Mouse (Mus musculus) layer of hippocampus, adult 9-11 months (tissue): ENCODE results near the gene Gltp.

Experiments used
- DNase-seq: peaks from one replicate; pipeline ENCODE4 v3.0.0; 2022

The Gltp gene

GRCm38 (mm10) chr5:114655721-114656120, 35.1 kb downstream of the Gltp start:
- DNase-seq: no peak

DNA sequence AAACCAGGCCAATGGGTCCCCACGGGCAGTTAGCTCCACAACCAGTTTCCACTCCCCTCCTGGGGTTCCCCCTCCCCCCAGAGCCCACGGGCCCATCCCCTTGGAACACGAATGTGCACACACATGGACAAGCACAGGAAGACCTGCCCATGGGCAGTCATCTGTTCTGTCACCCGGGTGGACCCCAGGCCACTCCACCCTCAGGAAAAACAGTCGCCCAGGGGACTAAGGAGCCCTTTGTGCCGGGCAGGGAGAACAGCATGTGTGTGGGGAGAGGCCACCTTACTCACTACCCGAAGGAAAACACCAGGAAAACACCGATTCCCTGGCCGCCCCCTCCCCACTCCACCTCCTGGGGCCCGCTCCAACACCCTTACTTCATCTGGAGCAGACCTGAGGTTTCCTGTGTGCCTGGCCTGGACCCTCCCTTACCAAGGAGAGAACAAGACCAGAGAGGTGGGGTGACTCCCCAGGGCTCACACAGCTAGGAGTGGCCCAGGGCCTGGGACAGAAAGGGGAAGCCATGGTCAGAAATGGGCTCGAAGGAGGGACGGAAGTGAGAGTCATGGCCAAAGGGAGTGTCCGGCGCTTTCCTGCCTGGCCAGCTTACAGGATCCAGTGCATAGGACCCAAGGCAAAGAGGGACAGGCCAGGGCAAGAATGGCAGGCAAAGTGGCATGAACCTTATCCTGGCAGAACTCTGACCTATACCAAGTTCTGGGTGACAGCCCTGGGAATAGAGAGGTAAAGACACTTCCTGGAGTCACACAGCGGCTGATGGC, 36.9 kb downstream of the Gltp start:
- DNase-seq: no peak

- no peak for DNase-seq
These were observed 39.3 kb downstream of the Gltp start for GRCm38 (mm10) chr5:114651449-114651848.

DNA sequence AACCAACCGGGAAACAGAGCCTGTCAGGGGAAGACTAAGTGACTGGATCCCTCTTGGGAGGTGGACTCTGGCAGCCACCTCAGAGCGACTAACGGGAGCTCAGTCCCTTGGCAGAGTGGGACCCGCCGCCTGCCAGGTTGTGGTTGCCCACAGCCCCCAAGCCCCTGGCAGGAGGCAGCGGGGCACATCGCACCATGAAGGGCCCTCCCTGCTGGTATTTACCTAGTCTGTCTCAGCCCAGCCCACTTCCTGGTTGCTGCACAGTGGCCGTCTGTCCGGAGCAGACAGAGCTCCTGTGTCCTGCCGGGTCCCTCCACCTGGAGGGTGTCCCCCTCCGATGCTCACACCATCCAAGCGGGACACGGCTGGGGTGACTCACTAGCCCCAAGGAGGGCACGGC, 39.8 kb downstream of the Gltp start:
- no peak for DNase-seq

GRCm38 (mm10) chr5:114648728-114649311, 42.0 kb downstream of the Gltp start:
- no peak for DNase-seq

DNA sequence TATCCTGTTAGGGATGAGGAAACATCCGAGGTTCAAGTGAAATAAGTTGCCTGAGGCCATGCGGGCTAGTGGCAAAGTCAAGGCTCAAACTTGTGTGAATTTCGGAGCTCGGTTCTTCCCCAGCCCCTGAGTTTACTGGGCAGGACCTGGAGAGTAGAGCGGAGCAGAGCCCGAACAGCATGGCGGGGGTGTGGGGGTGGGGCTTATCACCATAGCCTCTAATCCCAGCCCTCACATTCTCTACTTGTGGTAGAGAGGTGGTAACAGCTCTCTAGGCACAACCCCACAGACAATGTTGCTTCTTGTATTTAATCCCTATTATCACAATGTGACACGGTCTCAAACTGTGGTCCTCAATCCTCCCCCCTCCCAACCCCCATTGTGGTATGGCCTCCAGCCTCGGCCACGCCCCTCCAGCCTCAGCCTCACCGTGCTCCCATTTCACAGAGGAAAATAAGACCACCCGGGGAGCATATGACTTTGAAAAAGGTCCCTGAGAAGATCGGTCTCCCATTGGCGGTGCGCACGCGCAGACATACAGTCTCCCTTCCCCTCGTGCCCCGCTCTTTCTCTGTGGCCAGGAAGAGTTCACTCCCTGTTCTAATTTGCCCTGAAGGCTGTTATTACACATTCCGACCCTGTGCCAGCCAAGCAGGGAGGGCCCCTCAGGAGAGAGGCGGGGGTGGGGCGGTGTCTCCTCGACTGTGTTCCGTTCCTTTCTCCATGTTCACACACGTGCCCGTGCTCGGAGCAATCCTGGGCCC, 43.4 kb downstream of the Gltp start:
- DNase-seq: no peak

GRCm38 (mm10) chr5:114645916-114646315, 44.9 kb downstream of the Gltp start:
- DNase-seq: no peak

DNA sequence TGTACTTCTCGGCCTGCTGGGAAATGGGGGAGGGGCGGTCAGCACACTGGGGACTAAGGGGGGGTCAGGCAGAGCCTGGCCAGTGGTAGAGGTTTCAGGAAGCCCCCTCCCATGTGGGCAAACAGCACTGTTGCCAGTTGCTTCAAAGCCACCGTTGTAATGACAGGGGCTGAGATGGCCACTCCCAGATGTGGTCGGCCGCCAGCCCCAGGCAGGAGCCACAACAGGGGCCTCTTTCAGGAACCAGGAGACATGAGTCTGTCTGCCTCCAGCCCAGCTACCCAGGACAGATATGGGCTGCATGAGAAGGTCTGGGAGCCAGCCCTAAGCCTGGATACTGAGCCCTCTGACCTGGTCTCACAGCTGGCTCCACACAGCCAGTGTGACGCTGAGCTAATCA, 45.9 kb downstream of the Gltp start:
- DNase-seq: no peak

- DNase-seq: no peak
These were observed 50.0 kb downstream of the Gltp start for GRCm38 (mm10) chr5:114640809-114641208.

- no peak for DNase-seq
These were observed 51.2 kb downstream of the Gltp start for GRCm38 (mm10) chr5:114639645-114639957.

DNA sequence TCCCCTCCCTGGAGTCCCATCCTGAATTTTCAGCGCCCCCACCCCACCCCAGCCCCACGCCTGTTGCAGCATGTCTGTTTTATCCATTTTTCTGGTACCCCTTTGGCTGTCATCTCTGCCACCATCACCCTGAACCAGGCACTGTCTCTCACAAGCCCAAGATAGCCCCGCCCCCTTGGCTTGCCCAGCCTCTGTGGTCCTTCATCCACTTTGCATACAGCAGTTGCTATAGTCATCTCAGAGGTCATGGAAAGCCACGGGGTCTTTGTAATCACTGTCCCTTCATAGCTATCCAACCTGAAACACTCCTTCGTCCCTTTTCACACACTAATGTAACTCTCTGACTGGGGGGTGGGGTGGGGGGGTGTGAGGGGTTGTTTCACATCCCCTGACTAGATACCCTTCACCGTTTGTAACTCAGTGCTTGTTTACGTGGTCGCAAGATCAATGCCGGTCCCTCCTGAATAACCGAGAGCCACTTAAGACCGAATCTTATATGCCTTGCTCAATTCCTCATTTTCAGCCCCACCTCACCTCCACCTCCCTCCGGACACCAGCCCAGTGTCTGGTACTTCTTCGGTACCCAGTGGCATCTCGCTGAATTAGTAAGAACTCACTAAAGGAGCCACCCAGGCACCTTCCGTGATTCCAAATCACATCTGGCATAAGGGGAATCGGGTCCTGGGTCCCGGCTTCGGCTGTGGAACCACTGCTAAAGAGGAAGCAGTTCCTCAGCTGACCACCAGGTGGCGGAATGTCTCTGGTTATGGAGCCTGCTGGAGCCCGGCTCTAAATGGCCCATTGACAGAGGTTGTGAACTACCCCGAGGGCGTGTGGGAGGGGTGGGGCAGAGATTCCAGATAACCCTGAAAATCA, 51.8 kb downstream of the Gltp start:
- DNase-seq: peak; percentile 84

- DNase-seq: no peak
These were observed 54.7 kb downstream of the Gltp start for GRCm38 (mm10) chr5:114636091-114636490.

DNA sequence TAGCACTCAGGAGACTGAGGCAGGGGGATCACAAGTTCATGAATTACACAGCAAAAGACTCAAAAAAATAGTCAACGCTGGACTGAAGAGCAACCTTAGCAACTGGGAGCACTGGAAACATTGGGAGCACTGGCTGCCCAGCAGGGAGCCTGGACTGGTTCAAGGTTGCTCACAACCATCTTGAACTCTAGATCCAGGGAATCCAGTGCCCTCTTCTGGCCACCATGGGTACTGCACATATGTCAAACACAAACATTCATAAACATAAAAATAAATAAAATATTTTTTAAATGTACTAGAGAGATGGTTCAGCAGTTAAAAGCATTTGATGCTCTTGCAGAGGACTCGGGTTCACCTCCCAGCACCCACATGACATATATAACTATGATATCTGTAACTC, 59.4 kb downstream of the Gltp start:
- no peak for DNase-seq

DNA sequence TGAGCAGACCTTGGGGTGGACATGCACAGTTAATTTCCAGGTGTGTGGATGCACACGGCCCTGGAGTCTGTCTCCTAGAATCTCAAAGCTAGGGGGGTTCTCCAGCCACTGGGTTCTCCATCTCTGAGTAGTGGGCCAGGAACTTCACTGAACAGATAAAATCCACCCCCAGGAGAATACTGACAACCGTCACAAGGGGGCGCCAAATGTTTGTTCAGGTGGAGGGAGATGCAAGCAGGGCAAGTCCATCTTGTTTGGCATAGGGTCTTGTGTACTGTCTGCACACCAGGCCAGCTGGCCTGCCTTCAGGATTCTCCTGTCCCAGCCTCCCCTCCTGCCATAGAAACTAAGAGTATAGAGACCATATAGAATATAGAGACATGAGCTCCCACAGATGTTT, 65.2 kb downstream of the Gltp start:
- DNase-seq: no peak

DNA sequence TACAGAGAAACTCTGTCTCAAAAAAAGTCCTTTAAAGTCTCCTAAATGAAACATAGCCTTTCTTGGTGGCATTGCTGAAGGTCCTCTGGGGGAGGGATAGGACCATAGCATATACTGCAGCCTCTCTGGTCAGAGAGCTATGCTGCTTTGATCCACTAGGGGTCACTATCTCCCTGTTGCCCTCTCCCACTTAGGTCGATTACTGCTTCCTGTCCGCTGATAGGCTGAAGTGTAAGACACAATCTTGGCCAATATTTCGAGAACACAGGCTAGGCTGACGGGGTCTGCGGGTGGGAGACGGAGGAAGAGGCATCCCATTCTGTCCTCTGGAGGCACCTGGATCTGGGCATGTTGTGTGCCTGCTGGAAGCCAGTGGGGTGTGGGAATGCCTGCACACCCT, 70.5 kb downstream of the Gltp start:
- no peak for DNase-seq
